Mouse (Mus musculus): ENCODE measurements around the gene Adh5. TPM values are rescaled to one million over a fixed set of nuclear protein-coding genes. Genes with fewer than 3 reads are reported as not detected.

Adh5 gene
- polyA plus RNA-seq, 1 experiment from 2014 or later, result 146 TPM

GRCm38 (mm10) chr3:138430360-138430976 is 12.4 kb upstream of the Adh5 start:
- Histone ChIP-seq H3K9ac (no peak overlapping the region), H3K9me3 (no peaks in the 10 kb centered on the region), H3K27me3 (replicated peaks) (no peaks in the 10 kb centered on the region), H3K27ac (replicated peaks) (no peak overlapping the region), H3K4me2 (no peak overlapping the region), H3K4me3 (no peak overlapping the region), H3K36me3 (no peaks in the 10 kb centered on the region), H3K4me1 (no peaks in the 10 kb centered on the region)
- 58% methylated on average over 6 of the region's 6 CpGs for WGBS
- ATAC-seq (ENCODE audit: extremely low read depth, insufficient number of reproducible peaks, low FRiP score, low TSS enrichment), result no peak

GRCm38 (mm10) chr3:138431835-138432234 is 11.1 kb upstream of the Adh5 start:
- Histone ChIP-seq H3K9me3 (peaks cover 4% of the 10 kb centered on the region), H3K27ac (replicated peaks) (no peak overlapping the region), H3K4me1 (no peaks in the 10 kb centered on the region), H3K27me3 (replicated peaks) (no peaks in the 10 kb centered on the region), H3K36me3 (no peaks in the 10 kb centered on the region), H3K4me2 (no peak overlapping the region), H3K4me3 (no peak overlapping the region), H3K9ac (no peak overlapping the region)
- ATAC-seq (ENCODE audit: extremely low read depth, insufficient number of reproducible peaks, low FRiP score, low TSS enrichment), result no peak
- 58% methylated on average over 2 of the region's 2 CpGs for WGBS

DNA sequence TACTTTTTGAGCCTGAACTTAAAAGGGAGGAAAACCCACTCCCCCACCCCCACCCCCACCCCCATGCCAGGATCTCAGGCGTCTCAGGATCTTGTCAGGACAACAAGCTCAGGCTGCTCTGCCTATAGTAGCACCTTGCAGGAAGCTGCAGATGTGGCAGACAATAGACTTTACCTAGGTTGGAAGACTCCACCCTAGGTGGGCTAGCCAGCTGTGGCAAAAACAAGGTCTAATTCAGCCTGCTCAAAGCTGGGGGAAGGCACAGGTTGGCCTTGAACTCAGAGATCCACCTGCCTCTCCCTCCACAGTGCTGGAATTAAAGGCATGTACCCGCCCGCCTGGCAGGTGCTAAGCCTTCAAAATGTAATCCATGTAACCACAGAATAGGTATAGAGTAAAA is 4.2 kb upstream of the Adh5 start:
- Histone ChIP-seq H3K27me3 (replicated peaks) (no peaks in the 10 kb centered on the region), H3K4me1 (peaks cover 5% of the 10 kb centered on the region), H3K4me3 (no peak overlapping the region), H3K9me3 (peaks cover 4% of the 10 kb centered on the region), H3K9ac (no peak overlapping the region), H3K36me3 (no peaks in the 10 kb centered on the region), H3K4me2 (no peak overlapping the region), H3K27ac (replicated peaks) (no peak overlapping the region)
- WGBS, result 65% methylated on average over 3 of the region's 3 CpGs
- no peak for ATAC-seq (ENCODE audit: extremely low read depth, insufficient number of reproducible peaks, low FRiP score, low TSS enrichment)

DNA sequence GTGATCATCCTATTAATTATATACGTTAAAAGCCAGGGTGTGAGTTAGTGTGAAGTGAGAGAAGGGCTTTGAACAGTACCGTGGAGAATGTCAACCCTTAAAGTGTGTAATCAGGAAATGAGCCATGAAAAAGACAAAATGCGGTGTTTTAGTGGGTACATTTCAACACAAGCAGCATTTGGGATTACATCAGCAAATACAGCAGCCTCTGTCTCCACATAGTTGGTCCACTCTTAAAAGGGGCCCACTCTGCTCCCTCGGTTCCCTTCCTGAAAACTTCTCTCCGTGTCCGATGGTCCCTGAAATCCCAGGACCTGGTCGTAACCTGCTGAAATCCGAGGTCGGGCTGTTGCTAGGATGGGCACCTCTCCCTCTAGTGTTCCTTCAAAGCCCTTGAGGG is 690 bp upstream of the Adh5 start:
- peak overlapping the region; percentile 93 for H3K4me2 ChIP-seq

GRCm38 (mm10) chr3:138443465-138443771 is 525 bp downstream of the Adh5 start:
- Histone ChIP-seq H3K4me1 (peaks cover 23% of the 10 kb centered on the region), H3K4me3 (peak overlapping the region; percentile 95), H3K36me3 (peaks cover 36% of the 10 kb centered on the region), H3K27me3 (replicated peaks) (no peaks in the 10 kb centered on the region), H3K9ac (peak overlapping the region; percentile 98), H3K4me2 (peak overlapping the region; percentile 93), H3K27ac (replicated peaks) (peak overlapping the region; percentile 91), H3K9me3 (no peaks in the 10 kb centered on the region)
- WGBS, result 4% methylated on average over 9 of the region's 9 CpGs
- no peak for ATAC-seq (ENCODE audit: extremely low read depth, insufficient number of reproducible peaks, low FRiP score, low TSS enrichment)

More for the DNA sequence above, 690 bp upstream of the Adh5 start:
- peak overlapping the region; percentile 98 for H3K9ac ChIP-seq
- no peak for ATAC-seq (ENCODE audit: extremely low read depth, insufficient number of reproducible peaks, low FRiP score, low TSS enrichment)
- peak overlapping the region; percentile 95 for H3K4me3 ChIP-seq
- peaks cover 14% of the 10 kb centered on the region for H3K4me1 ChIP-seq
- H3K27me3 ChIP-seq (replicated peaks), result no peaks in the 10 kb centered on the region
- no peaks in the 10 kb centered on the region for H3K9me3 ChIP-seq
- 5% methylated on average over 9 of the region's 9 CpGs for WGBS
- H3K27ac ChIP-seq (replicated peaks), result peak overlapping the region; percentile 91
- H3K36me3 ChIP-seq, result peaks cover 24% of the 10 kb centered on the region

GRCm38 (mm10) chr3:138448077-138448860 is 5.4 kb downstream of the Adh5 start:
- Histone ChIP-seq H3K4me2 (no peak overlapping the region), H3K27me3 (replicated peaks) (no peaks in the 10 kb centered on the region), H3K9me3 (no peaks in the 10 kb centered on the region), H3K36me3 (peaks cover 82% of the 10 kb centered on the region), H3K27ac (replicated peaks) (no peak overlapping the region), H3K4me1 (peaks cover 18% of the 10 kb centered on the region), H3K4me3 (no peak overlapping the region), H3K9ac (no peak overlapping the region)
- no peak for ATAC-seq (ENCODE audit: extremely low read depth, insufficient number of reproducible peaks, low FRiP score, low TSS enrichment)
- 57% methylated on average over 12 of the region's 12 CpGs for WGBS

- H3K9me3 ChIP-seq, result no peaks in the 10 kb centered on the region
- no peak for ATAC-seq (ENCODE audit: extremely low read depth, insufficient number of reproducible peaks, low FRiP score, low TSS enrichment)
- H3K9ac ChIP-seq, result no peak overlapping the region
- H3K4me3 ChIP-seq, result no peak overlapping the region
- 87% methylated on average over 10 of the region's 10 CpGs for WGBS
- no peak overlapping the region for H3K4me2 ChIP-seq
- no peaks in the 10 kb centered on the region for H3K27me3 ChIP-seq (replicated peaks)
- peaks cover 95% of the 10 kb centered on the region for H3K36me3 ChIP-seq
- peaks cover 9% of the 10 kb centered on the region for H3K4me1 ChIP-seq
- no peak overlapping the region for H3K27ac ChIP-seq (replicated peaks)
Observed at GRCm38 (mm10) chr3:138452169-138452568, 9.3 kb downstream of the Adh5 start.

- no peak overlapping the region for H3K4me3 ChIP-seq
- no peak for ATAC-seq (ENCODE audit: extremely low read depth, insufficient number of reproducible peaks, low FRiP score, low TSS enrichment)
- WGBS, result 93% methylated on average over 1 of the region's 1 CpGs
- H3K9me3 ChIP-seq, result no peaks in the 10 kb centered on the region
- H3K4me1 ChIP-seq, result no peaks in the 10 kb centered on the region
- H3K9ac ChIP-seq, result no peak overlapping the region
- H3K27ac ChIP-seq (replicated peaks), result no peak overlapping the region
- no peaks in the 10 kb centered on the region for H3K27me3 ChIP-seq (replicated peaks)
- H3K4me2 ChIP-seq, result no peak overlapping the region
- peaks cover 95% of the 10 kb centered on the region for H3K36me3 ChIP-seq
Observed at GRCm38 (mm10) chr3:138454234-138454633, 11.3 kb downstream of the Adh5 start.

DNA sequence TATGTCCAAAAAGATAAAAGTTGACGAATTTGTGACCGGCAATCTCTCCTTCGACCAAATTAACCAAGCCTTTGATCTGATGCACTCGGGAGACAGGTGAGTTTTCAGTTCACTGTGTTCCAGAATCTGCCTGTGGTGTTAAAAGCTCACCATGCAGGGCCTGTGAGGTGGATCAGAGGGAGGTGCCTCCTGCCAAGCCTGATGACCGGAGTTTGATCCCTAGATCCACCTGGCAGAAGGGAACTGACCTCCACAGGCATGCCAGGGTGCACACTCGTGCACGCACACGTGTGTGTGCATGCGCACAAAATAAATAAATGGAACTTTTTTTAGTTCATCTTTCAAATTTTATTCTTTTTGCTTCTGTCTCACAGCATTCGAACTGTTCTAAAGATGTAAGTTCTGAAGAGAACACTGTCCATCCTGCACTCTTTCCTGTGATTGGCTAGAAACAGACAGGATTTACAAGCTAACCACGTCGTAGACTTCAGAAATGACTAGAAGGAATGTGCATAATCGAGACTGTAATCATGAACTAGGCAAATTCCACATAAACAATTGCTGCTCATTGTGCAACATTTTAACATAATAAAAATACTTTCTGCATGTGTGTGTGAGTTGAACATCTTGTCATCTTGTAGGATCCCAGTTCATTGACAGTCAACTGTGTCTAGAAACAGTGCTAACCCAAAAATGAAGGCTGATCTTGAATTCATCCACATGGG is 12.0 kb downstream of the Adh5 start:
- Histone ChIP-seq H3K4me1 (no peaks in the 10 kb centered on the region), H3K9ac (no peak overlapping the region), H3K4me3 (no peak overlapping the region), H3K4me2 (no peak overlapping the region), H3K9me3 (no peaks in the 10 kb centered on the region), H3K27ac (replicated peaks) (no peak overlapping the region), H3K27me3 (replicated peaks) (no peaks in the 10 kb centered on the region), H3K36me3 (peaks cover 95% of the 10 kb centered on the region)
- WGBS, result 86% methylated on average over 13 of the region's 13 CpGs
- ATAC-seq (ENCODE audit: extremely low read depth, insufficient number of reproducible peaks, low FRiP score, low TSS enrichment), result no peak

DNA sequence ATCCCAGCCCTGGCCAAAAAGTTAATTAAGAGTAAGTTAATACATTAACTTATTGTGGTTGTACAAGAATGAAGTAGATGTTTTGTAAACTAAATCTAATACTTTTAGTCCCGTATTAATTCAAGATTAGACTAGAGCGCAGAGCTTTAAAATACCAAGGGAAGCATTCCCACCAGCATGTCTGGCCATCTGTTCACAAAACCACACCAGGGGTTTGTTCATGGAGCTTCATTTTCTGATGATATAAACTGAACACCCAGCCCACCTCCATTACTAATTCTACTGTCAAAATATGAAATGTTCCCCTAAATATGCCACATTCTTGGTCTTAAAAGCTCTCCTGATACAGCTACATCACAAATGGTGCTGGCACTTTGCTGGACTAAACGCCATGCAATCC is 15.5 kb downstream of the Adh5 start:
- Histone ChIP-seq H3K9ac (no peak overlapping the region), H3K36me3 (peaks cover 93% of the 10 kb centered on the region), H3K27ac (replicated peaks) (no peak overlapping the region), H3K4me2 (no peak overlapping the region), H3K4me3 (no peak overlapping the region), H3K9me3 (no peaks in the 10 kb centered on the region), H3K4me1 (no peaks in the 10 kb centered on the region), H3K27me3 (replicated peaks) (no peaks in the 10 kb centered on the region)
- no peak for ATAC-seq (ENCODE audit: extremely low read depth, insufficient number of reproducible peaks, low FRiP score, low TSS enrichment)
- over 99% methylated on average over 3 of the region's 3 CpGs for WGBS

GRCm38 (mm10) chr3:138460260-138460659 is 17.4 kb downstream of the Adh5 start:
- no peak overlapping the region for H3K4me3 ChIP-seq
- ATAC-seq (ENCODE audit: extremely low read depth, insufficient number of reproducible peaks, low FRiP score, low TSS enrichment), result no peak
- H3K36me3 ChIP-seq, result peaks cover 93% of the 10 kb centered on the region
- H3K27ac ChIP-seq (replicated peaks), result no peak overlapping the region
- no peaks in the 10 kb centered on the region for H3K27me3 ChIP-seq (replicated peaks)
- no peaks in the 10 kb centered on the region for H3K4me1 ChIP-seq
- no peak overlapping the region for H3K9ac ChIP-seq
- H3K4me2 ChIP-seq, result no peak overlapping the region
- 85% methylated on average over 13 of the region's 13 CpGs for WGBS
- no peaks in the 10 kb centered on the region for H3K9me3 ChIP-seq
